Mouse (Mus musculus) hindbrain, embryonic 11.5 days (tissue): ENCODE measurements at regions not wholly inside any gene's neighbourhood (a gene's known extent, or its start where the extent isn't known, plus 50 kb on each side); places are given as distances from the start of the nearest gene placed in this dataset.
A peak's percentile ranks its signal among the peaks of the same experiment; 100 is the strongest.

Source experiments
- ATAC-seq: fragments of 200-750 bp; cut with Nextera tagmentation; 2 replicates; pipeline ENCODE4 v1.8.0; 2017; ENCODE audit warnings: mild to moderate bottlenecking, moderate TSS enrichment, moderate library complexity; ENCODE audit not compliant: low FRiP score
- DNase-seq: peaks from one replicate; pipeline ENCODE4 v3.0.0-alpha.2; 2015; ENCODE audit warnings: low spot score
- H3K27ac ChIP-seq: fragments of 300-500 bp; sonication (generic); 2 replicates; pipeline ENCODE4 v1.5.1; 2014; ENCODE audit warnings: mild to moderate bottlenecking, low read depth, low read length
- H3K27me3 ChIP-seq: fragments of 300-500 bp; sonication (generic); 2 replicates; pipeline ENCODE4 v1.6.1; 2014; ENCODE audit warnings: mild to moderate bottlenecking, low read length, moderate library complexity, mixed read lengths; ENCODE audit not compliant: control insufficient read depth, insufficient read depth
- H3K36me3 ChIP-seq: fragments of 300-500 bp; sonication (generic); 2 replicates; pipeline ENCODE4 v1.6.1; 2014; ENCODE audit warnings: mild to moderate bottlenecking, low read length, moderate library complexity, mixed read lengths; ENCODE audit not compliant: control insufficient read depth, insufficient read depth
- H3K4me1 ChIP-seq: fragments of 300-500 bp; sonication (generic); replicated peaks from 2 replicates; pipeline ENCODE4 v1.6.1; 2014; ENCODE audit warnings: low read length, mixed read lengths; ENCODE audit not compliant: control insufficient read depth, insufficient read depth
- H3K4me2 ChIP-seq: fragments of 300-500 bp; sonication (generic); replicated peaks from 2 replicates; pipeline ENCODE4 v1.6.1; 2014; ENCODE audit warnings: mild to moderate bottlenecking, low read depth, low read length
- H3K4me3 ChIP-seq: fragments of 300-500 bp; sonication (generic); 2 replicates; pipeline ENCODE4 v1.5.1; 2014; ENCODE audit warnings: low read depth, low read length
- H3K9ac ChIP-seq: fragments of 300-500 bp; sonication (generic); 2 replicates; pipeline ENCODE4 v1.6.1; 2014; ENCODE audit warnings: low read depth, low read length
- H3K9me3 ChIP-seq: fragments of 300-500 bp; sonication (generic); 2 replicates; pipeline ENCODE4 v1.6.1; 2016; ENCODE audit warnings: low read length; ENCODE audit not compliant: control insufficient read depth
- WGBS: fragments of 180-500 bp; shearing (Covaris S2); extraction: QIAGEN DNeasy Blood & Tissue Kit; methylation state at CpG from one replicate; pipeline ENCODE4 v1.1.7; 2014; 5-methylcytosine and 5-hydroxymethylcytosine counted together

- Histone ChIP-seq H3K36me3 (no peaks in the 10 kb centered on the region), H3K4me3 (no peak overlapping the region), H3K4me2 (no peak overlapping the region), H3K27me3 (no peaks in the 10 kb centered on the region), H3K9me3 (no peaks in the 10 kb centered on the region), H3K4me1 (no peaks in the 10 kb centered on the region), H3K27ac (no peak overlapping the region), H3K9ac (no peak overlapping the region)
- no peak; the same call in 1 of the 2 replicates for ATAC-seq
- WGBS = 80% methylated on average over 5 of the region's 5 CpGs
- DNase-seq = no peak
Observed at GRCm38 (mm10) chr16:39389943-39390342, 497.5 kb downstream of the Igsf11 start.

GRCm38 (mm10) chr16:39390626-39391025 lies 498.2 kb downstream of the Igsf11 start:
- no peak overlapping the region for H3K4me2 ChIP-seq
- no peak overlapping the region for H3K27ac ChIP-seq
- H3K9me3 ChIP-seq = no peaks in the 10 kb centered on the region
- no peaks in the 10 kb centered on the region for H3K27me3 ChIP-seq
- DNase-seq = no peak
- H3K4me3 ChIP-seq = no peak overlapping the region
- 71% methylated on average over 3 of the region's 3 CpGs for WGBS
- H3K36me3 ChIP-seq = no peaks in the 10 kb centered on the region
- no peak overlapping the region for H3K9ac ChIP-seq
- H3K4me1 ChIP-seq = no peaks in the 10 kb centered on the region
- no peak for ATAC-seq

GRCm38 (mm10) chr16:39402101-39402749 lies 509.8 kb downstream of the Igsf11 start:
- Histone ChIP-seq H3K4me2 (no peak overlapping the region), H3K9ac (no peak overlapping the region), H3K4me1 (no peaks in the 10 kb centered on the region), H3K27ac (no peak overlapping the region), H3K4me3 (no peak overlapping the region), H3K9me3 (no peaks in the 10 kb centered on the region), H3K36me3 (no peaks in the 10 kb centered on the region), H3K27me3 (no peaks in the 10 kb centered on the region)
- ATAC-seq = peak; percentile 25; the same call in 1 of the 2 replicates
- DNase-seq = no peak
- WGBS = 59% methylated on average over 4 of the region's 4 CpGs

- H3K9me3 ChIP-seq = no peaks in the 10 kb centered on the region
- no peaks in the 10 kb centered on the region for H3K4me1 ChIP-seq
- ATAC-seq = no peak
- whole genome bisulfite sequencing = 95% methylated on average over 1 of the region's 1 CpGs
- no peaks in the 10 kb centered on the region for H3K27me3 ChIP-seq
- no peak overlapping the region for H3K27ac ChIP-seq
- no peak for DNase-seq
- no peak overlapping the region for H3K4me3 ChIP-seq
- no peak overlapping the region for H3K4me2 ChIP-seq
- no peak overlapping the region for H3K9ac ChIP-seq
- H3K36me3 ChIP-seq = no peaks in the 10 kb centered on the region
Observed at GRCm38 (mm10) chr16:39431581-39431980, 539.1 kb downstream of the Igsf11 start.

GRCm38 (mm10) chr16:39445740-39446139 lies 538.4 kb upstream of the Lsamp start:
- Histone ChIP-seq H3K27me3 (no peaks in the 10 kb centered on the region), H3K27ac (no peak overlapping the region), H3K4me2 (no peak overlapping the region), H3K4me3 (no peak overlapping the region), H3K9ac (no peak overlapping the region), H3K4me1 (no peaks in the 10 kb centered on the region), H3K36me3 (no peaks in the 10 kb centered on the region), H3K9me3 (no peaks in the 10 kb centered on the region)
- DNase-seq (no peak), ATAC-seq (no peak)
- 94% methylated on average over 2 of the region's 2 CpGs for WGBS

GRCm38 (mm10) chr16:39453400-39454138 lies 530.6 kb upstream of the Lsamp start:
- DNase-seq (no peak), ATAC-seq (no peak)
- no peak overlapping the region for H3K9ac ChIP-seq
- no peaks in the 10 kb centered on the region for H3K27me3 ChIP-seq
- H3K4me1 ChIP-seq = no peaks in the 10 kb centered on the region
- H3K4me2 ChIP-seq = no peak overlapping the region
- WGBS = 70% methylated on average over 5 of the region's 5 CpGs
- H3K36me3 ChIP-seq = no peaks in the 10 kb centered on the region
- H3K9me3 ChIP-seq = no peaks in the 10 kb centered on the region
- no peak overlapping the region for H3K4me3 ChIP-seq
- no peak overlapping the region for H3K27ac ChIP-seq
